Mouse (Mus musculus) right cerebral cortex, postnatal 25 days (tissue): ENCODE measurements at regions not wholly inside any gene's neighbourhood (a gene's known extent, or its start where the extent isn't known, plus 50 kb on each side); places are given as distances from the start of the nearest gene placed in this dataset.
"Not testable (repeated sequence)": the region's sequence is repeated elsewhere in the genome, so short reads cannot be mapped to it uniquely, and the experiment has no call there.

Experiments used
- DNase-seq: peaks from one replicate; pipeline ENCODE4 v3.0.0; 2022

DNA sequence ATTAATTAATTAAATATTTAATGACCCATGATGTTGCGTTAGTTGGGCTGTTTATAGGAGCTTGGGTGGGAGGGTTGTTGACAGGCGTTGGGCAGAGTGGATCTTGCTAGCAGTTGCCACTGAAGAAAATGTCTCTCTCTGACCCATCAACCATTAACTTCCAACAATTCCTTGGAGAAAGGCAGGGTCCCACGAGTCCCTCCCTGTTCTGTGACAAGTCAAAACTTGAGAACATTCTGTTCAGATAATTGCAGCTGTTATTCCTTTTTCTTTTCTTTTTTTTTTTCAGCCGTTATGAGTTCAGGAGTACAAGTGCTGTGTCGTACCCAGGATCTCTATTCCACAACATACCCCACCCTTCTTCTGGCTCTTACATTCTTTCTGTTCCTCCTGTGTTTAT, 59.8 kb upstream of the Tnfrsf21 start:
- DNase-seq, result no peak

DNA sequence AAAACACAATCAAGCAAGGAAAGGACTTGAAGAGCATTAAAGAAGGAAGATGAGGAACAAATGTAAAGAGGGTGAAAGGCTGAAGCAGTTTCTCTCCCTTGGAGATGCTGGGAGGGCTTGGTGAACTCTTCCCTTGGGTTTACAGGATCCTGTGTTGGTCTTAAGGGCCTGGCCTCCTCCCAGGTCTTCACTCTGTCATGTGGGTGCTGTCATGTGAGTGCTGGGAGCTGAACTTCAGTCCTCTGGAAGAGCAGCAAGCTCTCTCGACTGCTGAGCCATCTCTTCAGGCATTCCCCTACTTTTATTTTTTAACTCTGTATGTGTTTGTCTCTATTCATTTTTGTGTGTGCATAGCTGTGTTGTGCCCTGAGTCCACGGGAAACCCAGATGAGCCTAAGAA, 61.6 kb upstream of the Tnfrsf21 start:
- DNase-seq, result no peak

DNA sequence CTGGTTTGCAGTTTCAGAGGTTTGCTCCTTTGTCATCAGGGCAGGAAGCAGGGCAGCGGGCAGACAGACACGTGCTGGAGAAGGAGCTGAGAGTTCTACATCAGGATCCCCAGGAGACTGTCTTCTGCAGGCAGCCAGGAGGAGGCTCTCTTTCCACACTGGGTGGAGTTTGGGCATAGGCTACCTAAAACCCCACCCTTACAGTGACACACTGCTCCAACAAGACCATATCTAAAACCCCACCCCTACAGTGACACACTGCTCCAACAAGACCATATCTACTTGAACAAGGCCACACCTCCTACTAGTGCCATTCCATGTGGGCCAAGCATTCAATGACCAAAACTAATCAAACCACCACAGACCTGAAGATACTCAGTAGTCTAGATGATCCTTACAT, 68.0 kb upstream of the Cd2ap start:
- no peak for DNase-seq

DNA sequence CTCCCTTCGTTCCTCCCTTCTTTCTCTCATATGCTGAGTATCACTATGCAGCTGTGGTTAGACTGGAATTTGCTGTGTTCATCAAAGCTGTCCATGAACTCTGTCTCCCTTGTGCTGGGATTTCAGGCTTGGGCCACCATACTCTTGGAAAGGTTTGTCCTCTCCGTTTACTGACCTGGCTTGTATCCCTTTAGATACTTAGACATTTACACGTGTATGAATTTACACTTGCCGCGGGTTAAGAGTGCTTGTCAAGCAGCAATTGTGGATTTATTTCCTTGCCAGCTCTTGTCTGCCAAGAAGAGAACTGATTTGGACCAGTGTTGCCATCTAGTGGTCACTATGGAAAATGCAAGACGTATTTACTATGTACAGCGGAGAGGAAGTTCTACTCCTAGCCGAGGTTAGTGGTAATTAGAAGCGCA, 66.8 kb upstream of the Cd2ap start:
- peak; percentile 40 for DNase-seq

DNA sequence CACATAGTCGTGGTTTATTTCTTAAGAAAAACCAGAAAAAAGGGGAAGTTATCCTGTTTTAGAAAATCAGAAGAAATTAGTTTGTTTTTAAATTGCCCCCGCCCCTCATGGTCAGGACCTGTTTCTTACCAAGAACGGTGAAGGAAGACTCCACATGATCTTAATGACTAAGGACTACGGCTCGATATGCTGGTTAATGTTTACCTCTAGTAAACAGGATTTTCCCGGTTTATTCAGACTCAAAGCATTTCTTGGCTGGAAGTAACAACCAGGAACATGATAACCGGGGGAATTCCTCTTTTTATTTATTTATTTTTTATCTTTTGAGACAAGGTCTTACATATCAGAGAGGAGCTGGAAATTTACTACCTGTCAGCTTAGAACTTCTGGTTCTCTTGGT, 63.0 kb upstream of the Cd2ap start:
- DNase-seq, result no peak

DNA sequence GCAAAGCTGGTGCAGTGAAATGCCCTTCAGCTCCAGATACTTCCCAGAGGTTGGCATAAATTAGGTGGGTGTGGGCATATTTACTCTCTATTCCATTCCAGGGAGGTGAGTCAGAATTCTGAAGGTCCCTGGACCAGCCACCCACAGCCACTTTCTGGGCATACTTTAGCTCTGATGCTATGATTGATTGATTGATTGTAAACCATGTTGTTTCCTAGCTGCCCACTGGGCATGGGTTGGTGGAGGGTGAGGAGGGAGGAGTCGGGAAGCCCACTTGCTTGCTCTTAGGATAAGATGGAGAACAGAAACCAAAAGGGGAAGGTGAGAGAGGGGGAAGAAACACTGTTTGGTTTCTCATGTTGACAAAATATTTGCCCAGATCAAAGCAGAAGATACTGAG, 62.1 kb upstream of the Cd2ap start:
- DNase-seq, result no peak

DNA sequence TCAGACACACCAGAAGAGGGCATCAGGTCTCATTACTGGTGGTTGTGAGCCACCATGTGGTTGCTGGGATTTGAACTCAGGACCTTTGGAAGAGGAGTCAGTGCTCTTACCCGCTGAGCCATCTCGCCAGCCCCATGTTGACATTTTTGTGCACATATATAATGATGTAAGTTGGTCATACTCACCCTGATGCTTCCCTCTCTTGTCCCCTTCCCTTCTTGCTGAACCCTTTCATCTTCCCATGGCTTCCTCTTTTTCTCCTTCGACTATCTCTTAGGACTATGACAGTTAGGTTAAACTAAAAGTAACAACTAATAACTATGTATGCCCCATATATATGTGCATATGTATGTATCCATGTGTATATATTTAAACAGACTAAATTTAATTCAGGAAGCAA, 61.0 kb upstream of the Cd2ap start:
- DNase-seq, result not testable (repeated sequence)

DNA sequence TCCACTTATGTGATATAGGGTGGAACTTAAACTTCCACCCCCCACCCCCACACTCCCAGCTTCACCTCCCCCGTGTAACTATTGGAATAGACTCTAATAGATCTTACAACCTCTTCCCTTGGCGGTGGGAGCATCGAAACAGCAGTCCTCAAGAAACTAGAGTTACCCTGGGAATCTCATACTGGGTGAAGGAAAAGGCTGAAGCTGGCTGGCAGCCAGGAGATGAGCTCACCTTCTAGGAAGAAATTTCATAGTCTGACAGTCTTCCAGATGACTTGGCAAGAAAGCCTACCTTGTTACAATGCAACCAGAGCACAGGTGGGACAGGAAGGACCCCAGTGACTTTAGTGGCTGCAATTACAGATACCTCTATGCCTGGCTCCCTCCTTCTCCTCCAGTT, 57.6 kb upstream of the Cd2ap start:
- peak; percentile 15 for DNase-seq

DNA sequence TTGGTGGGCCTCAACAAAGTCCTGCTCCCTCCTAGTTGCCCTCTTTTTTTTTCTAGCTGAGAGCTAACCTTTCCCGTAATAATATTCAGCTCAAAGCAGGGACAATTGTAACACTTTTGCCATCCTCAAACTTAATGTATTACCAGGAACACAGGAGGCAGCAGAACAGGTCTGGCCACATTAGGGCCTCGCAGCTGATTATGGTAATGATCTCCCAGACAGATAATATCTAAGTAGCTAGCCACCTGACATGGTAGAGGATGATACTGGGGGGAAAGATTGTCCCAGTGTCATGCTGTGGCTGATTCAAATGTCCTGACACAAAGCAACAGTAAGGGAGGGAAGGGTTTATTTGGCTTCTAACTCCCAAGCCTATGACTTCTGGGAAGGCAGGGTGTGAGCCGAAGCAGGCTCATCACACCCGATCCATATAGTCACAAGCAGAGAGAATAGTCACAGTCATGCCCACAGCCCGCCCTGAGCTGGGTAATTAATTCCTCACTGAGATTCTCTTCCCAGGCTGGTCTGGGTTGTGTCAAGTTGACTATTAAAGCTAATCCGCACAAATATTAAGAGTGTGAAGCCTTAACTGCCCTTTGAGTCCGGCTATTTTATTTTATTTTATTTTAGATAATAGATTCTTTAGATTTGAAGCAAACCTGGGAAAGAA, 57.0 kb upstream of the Cd2ap start:
- DNase-seq, result no peak

DNA sequence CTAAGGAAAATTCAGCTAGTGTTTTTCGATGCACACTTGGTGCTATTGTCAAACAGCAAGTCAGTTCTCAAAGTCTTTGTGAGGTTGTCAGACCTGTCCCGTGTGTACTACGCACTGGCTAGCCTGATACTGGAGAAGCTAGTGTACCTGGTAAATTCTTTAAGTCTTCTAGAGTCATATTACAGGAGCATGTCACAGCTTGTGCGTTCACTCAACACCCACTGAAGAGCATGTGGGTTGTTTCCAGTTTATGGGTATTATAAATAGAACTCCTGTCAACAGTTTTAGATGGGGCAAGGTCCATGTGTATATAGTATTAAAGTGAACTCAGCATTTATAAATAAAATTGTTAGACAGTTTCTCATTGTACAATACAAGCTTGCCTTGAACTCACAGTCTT, 50.9 kb upstream of the Cd2ap start:
- no peak for DNase-seq
